Mouse (Mus musculus): ENCODE data around the gene Gnat2. TPM values are rescaled to one million over a fixed set of nuclear protein-coding genes. Genes with fewer than 3 reads are reported as not detected.

Gnat2 gene
- total and polyA plus RNA-seq, 3 experiments = 11.2 to 17.5 (median 13.3) TPM

DNA sequence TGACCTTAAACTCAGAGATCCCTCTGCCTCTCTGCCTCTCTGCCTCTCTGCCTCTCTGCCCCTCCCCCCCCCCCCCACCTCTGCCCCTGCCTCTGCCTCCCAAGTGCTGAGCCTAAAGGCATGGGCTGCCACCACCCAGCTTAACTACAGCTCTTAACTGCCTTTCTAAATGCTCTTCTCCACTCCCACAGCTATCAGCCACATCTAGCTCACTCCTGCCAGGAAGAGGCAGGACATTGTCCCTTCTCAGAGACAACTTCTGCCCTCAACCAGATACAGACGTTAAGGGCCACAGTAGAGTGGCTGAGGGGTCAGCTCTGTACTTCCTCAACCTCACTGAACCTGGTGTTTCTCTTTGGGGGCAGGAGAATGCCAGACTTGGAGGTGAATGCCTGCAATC lies 23.8 kb upstream of the Gnat2 start:
- Histone ChIP-seq H3K36me3 (replicated peaks in 1 of 2; ENCODE audit: control insufficient read depth in 1 of 2, insufficient read depth in 1 of 2, low read length in 1 of 2) (peaks cover 6 to 26% of the 10 kb centered on the region in 2 experiments), H3K4me1 (ENCODE audit: control insufficient read depth in 1 of 2, insufficient read depth in 2 of 2) (peaks cover 4 to 9% of the 10 kb centered on the region in 2 experiments), H3K9ac (ENCODE audit: insufficient read depth, low read depth) (no peak overlapping the region), H3K27ac (ENCODE audit: insufficient read depth, low read depth) (no peak overlapping the region), H3K9me3 (replicated peaks; ENCODE audit: low read length) (no peaks in the 10 kb centered on the region), H3K4me3 (replicated peaks in 1 of 3; ENCODE audit: low read depth in 2 of 3, low read length in 2 of 3, poor library complexity in 1 of 3) (no peak overlapping the region), H3K79me2 (replicated peaks; ENCODE audit: control insufficient read depth, extremely low read depth, insufficient read depth, poor library complexity, severe bottlenecking) (no peaks in the 10 kb centered on the region), H3K27me3 (replicated peaks) (no peaks in the 10 kb centered on the region), H3K4me2 (ENCODE audit: insufficient read depth, low read depth, poor library complexity, severe bottlenecking) (no peak overlapping the region)
- dilution Hi-C loops (cut with MboI; ENCODE audit: extremely low pct_ligation_motif_present, extremely low pct_unique_long_range_greater_than_20kb, low sequenced_read_pairs) (no loop called here), in situ Hi-C loops (cut with MboI; ENCODE audit: low pct_ligation_motif_present, low pct_unique_long_range_greater_than_20kb, low sequenced_read_pairs) (loop anchor here (5.0 kb wide), 1 partner anchor 127 kb away; the partner anchor contains the start of gene Gstm6)
- TF ChIP-seq E2F4 (IDR thresholded peaks at IDR 0.05; ENCODE audit: insufficient replicate concordance, low read depth, low read length) (no peak), UBTF (IDR thresholded peaks at IDR 0.05; ENCODE audit: low read depth, low read length) (no peak), SMC3 (IDR thresholded peaks at IDR 0.05; ENCODE audit: low read depth, low read length) (no peak), PAX5 (IDR thresholded peaks at IDR 0.05; ENCODE audit: low read length) (no peak), MEF2A (IDR thresholded peaks at IDR 0.05; ENCODE audit: borderline replicate concordance, low read depth, low read length) (no peak)
- no peak for DNase-seq (ENCODE audit: extremely low read depth)

- Histone ChIP-seq H3K4me2 (ENCODE audit: insufficient read depth, low read depth, poor library complexity, severe bottlenecking) (no peak overlapping the region), H3K4me3 (replicated peaks in 1 of 3; ENCODE audit: low read depth in 2 of 3, low read length in 2 of 3, poor library complexity in 1 of 3) (no peak overlapping the region), H3K9me3 (replicated peaks; ENCODE audit: low read length) (no peaks in the 10 kb centered on the region), H3K27me3 (replicated peaks) (no peaks in the 10 kb centered on the region), H3K27ac (ENCODE audit: insufficient read depth, low read depth) (no peak overlapping the region), H3K9ac (ENCODE audit: insufficient read depth, low read depth) (no peak overlapping the region), H3K36me3 (replicated peaks in 1 of 2; ENCODE audit: control insufficient read depth in 1 of 2, insufficient read depth in 1 of 2, low read length in 1 of 2) (peaks cover 11 to 32% of the 10 kb centered on the region in 2 experiments), H3K4me1 (ENCODE audit: control insufficient read depth in 1 of 2, insufficient read depth in 2 of 2) (peaks cover 4 to 9% of the 10 kb centered on the region in 2 experiments), H3K79me2 (replicated peaks; ENCODE audit: control insufficient read depth, extremely low read depth, insufficient read depth, poor library complexity, severe bottlenecking) (no peaks in the 10 kb centered on the region)
- dilution Hi-C loops (cut with MboI; ENCODE audit: extremely low pct_ligation_motif_present, extremely low pct_unique_long_range_greater_than_20kb, low sequenced_read_pairs) = no loop called here
- no peak for DNase-seq (ENCODE audit: extremely low read depth)
- in situ Hi-C loops (cut with MboI; ENCODE audit: low pct_ligation_motif_present, low pct_unique_long_range_greater_than_20kb, low sequenced_read_pairs) = loop anchor here (5.0 kb wide), 1 partner anchor 127 kb away; the partner anchor contains the start of gene Gstm6
- TF ChIP-seq BHLHE40 (IDR thresholded peaks at IDR 0.05; ENCODE audit: low read depth, low read length) = no peak
- no peak for TF ChIP-seq POLR2A (IDR thresholded peaks at IDR 0.05; ENCODE audit: low read depth, low read length)
- no peak for TF ChIP-seq JUND (conservative IDR thresholded peaks at IDR 0.05; ENCODE audit: low read depth, low read length)
- TF ChIP-seq ZMIZ1 (IDR thresholded peaks at IDR 0.05; ENCODE audit: low read depth, low read length) = no peak
- TF ChIP-seq MXI1 (IDR thresholded peaks at IDR 0.05; ENCODE audit: low read depth, low read length) = no peak
- no peak for TF ChIP-seq E2F4 (IDR thresholded peaks at IDR 0.05; ENCODE audit: insufficient replicate concordance, low read depth, low read length)
- no peak for TF ChIP-seq ETS1 (conservative IDR thresholded peaks at IDR 0.05; ENCODE audit: low read depth, low read length)
- no peak for TF ChIP-seq SMC3 (IDR thresholded peaks at IDR 0.05; ENCODE audit: low read depth, low read length)
- TF ChIP-seq USF1 (IDR thresholded peaks at IDR 0.05; ENCODE audit: low read depth, low read length) = no peak
- no peak for TF ChIP-seq JUN (IDR thresholded peaks at IDR 0.05; ENCODE audit: insufficient read depth, low read depth, low read length)
- no peak for TF ChIP-seq USF2 (conservative IDR thresholded peaks at IDR 0.05; ENCODE audit: low read depth, low read length)
- TF ChIP-seq ZNF384 (IDR thresholded peaks at IDR 0.05; ENCODE audit: low read depth, low read length) = no peak
- no peak for TF ChIP-seq MEF2A (IDR thresholded peaks at IDR 0.05; ENCODE audit: borderline replicate concordance, low read depth, low read length)
- TF ChIP-seq HCFC1 (IDR thresholded peaks at IDR 0.05; ENCODE audit: low read depth, low read length) = no peak
- TF ChIP-seq MYC (IDR thresholded peaks at IDR 0.05; ENCODE audit: low read depth, low read length) = no peak
- TF ChIP-seq CHD1 (IDR thresholded peaks at IDR 0.05; ENCODE audit: low read depth, low read length) = no peak
- no peak for TF ChIP-seq GABPA (IDR thresholded peaks at IDR 0.05; ENCODE audit: insufficient replicate concordance, low read depth, low read length)
- TF ChIP-seq KAT2A (IDR thresholded peaks at IDR 0.05; ENCODE audit: insufficient replicate concordance, low read length) = no peak
- no peak for TF ChIP-seq NRF1 (IDR thresholded peaks at IDR 0.05; ENCODE audit: low read depth, low read length)
- TF ChIP-seq CTCF (conservative IDR thresholded peaks at IDR 0.05 in 1 of 2, IDR thresholded peaks at IDR 0.05 in 1 of 2; ENCODE audit: low read depth in 2 of 2, low read length in 2 of 2) = no peak
Measured at GRCm38 (mm10) chr3:108069231-108069870, 23.2 kb upstream of the Gnat2 start.

Data from CH12.LX (cell line).